Mouse (Mus musculus) neural tube, embryonic 14.5 days (tissue): ENCODE results near the gene Adamts18. TPM values are rescaled to one million over a fixed set of nuclear protein-coding genes. Genes with fewer than 3 reads are reported as not detected.
"Not testable (repeated sequence)": the region's sequence is repeated elsewhere in the genome, so short reads cannot be mapped to it uniquely, and the experiment has no call there.

ENCODE experiments used
- ATAC-seq: fragments of 200-750 bp; cut with Nextera tagmentation; 2 replicates; pipeline ENCODE4 v1.8.0; 2017; ENCODE audit warnings: low read depth, mild to moderate bottlenecking, moderate TSS enrichment, moderate library complexity
- H3K27ac ChIP-seq: fragments of 300-500 bp; sonication (generic); 2 replicates; pipeline ENCODE4 v1.5.1; 2014; ENCODE audit warnings: low read depth, mild to moderate bottlenecking, control low read depth, low read length, moderate library complexity, mixed read lengths
- H3K27me3 ChIP-seq: fragments of 300-500 bp; sonication (generic); 2 replicates; pipeline ENCODE4 v1.6.1; 2014; ENCODE audit warnings: low read length; ENCODE audit not compliant: control insufficient read depth, insufficient read depth
- H3K36me3 ChIP-seq: fragments of 300-500 bp; sonication (generic); 2 replicates; pipeline ENCODE4 v1.6.1; 2014; ENCODE audit warnings: low read length, mixed read lengths; ENCODE audit not compliant: control insufficient read depth, insufficient read depth
- H3K4me1 ChIP-seq: fragments of 300-500 bp; sonication (generic); 2 replicates; pipeline ENCODE4 v1.6.1; 2014; ENCODE audit warnings: low read length; ENCODE audit not compliant: control insufficient read depth, insufficient read depth
- H3K4me2 ChIP-seq: fragments of 300-500 bp; sonication (generic); 2 replicates; pipeline ENCODE4 v1.6.1; 2014; ENCODE audit warnings: mild to moderate bottlenecking, low read depth, low read length, control low read depth
- H3K4me3 ChIP-seq: fragments of 300-500 bp; sonication (generic); 2 replicates; pipeline ENCODE4 v1.5.1; 2014; ENCODE audit warnings: low read depth, low read length, control low read depth, mixed read lengths
- H3K9ac ChIP-seq: fragments of 300-500 bp; sonication (generic); replicated peaks from 2 replicates; pipeline ENCODE4 v1.6.1; 2014; ENCODE audit warnings: low read depth, mild to moderate bottlenecking, control low read depth, low read length, mixed read lengths
- H3K9me3 ChIP-seq: fragments of 300-500 bp; sonication (generic); 2 replicates; pipeline ENCODE4 v1.6.1; 2016; ENCODE audit warnings: low read length; ENCODE audit not compliant: control insufficient read depth
- WGBS: fragments of 180-500 bp; shearing (Covaris S2); extraction: QIAGEN DNeasy Blood & Tissue Kit; methylation state at CpG from one replicate; pipeline ENCODE4 v1.1.7; 2014; 5-methylcytosine and 5-hydroxymethylcytosine counted together
- polyA plus RNA-seq: library from polyadenylated mRNA; unstranded; fragments of >200 nt; fragmentation: Nextera tagmentation; extraction: Ambion mirVana; gene quantifications from 2 replicates; pipeline ENCODE4 v1.2.1, GENCODE M21; 2014

The Adamts18 gene
- polyA plus RNA-seq, 1 experiment from 2014 or later, result 3.5 TPM

DNA sequence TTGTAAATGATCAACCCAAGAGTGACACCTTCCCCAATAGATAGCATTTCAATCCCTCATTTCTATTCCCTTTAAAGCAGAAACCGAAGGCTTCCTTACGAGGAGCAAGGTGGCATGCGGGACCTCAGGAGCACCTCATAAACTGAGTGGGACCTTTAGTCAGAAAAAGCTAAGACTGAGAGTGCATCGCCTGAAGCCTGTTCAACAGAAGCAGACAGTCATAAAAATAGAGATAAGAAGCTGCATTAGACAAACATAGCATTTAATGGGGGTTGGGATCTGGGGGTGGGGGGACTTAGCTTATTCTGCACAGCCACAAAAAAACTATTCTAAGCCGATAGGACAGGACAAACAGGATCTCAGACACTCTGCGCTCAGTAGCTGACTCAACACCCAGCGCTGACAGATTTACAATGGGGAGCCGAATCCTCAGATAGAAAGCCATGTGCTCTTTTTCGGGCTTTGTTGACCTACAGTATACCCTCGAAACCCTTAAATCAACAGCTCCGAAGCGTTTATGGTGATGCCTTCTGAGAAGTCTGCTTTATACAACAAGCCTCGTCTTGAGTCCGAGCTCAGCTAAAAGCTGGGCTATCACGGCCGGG lies 27.5 kb downstream of the Adamts18 start:
- H3K9ac ChIP-seq, result no peak overlapping the region
- H3K27me3 ChIP-seq, result no peaks in the 10 kb centered on the region
- H3K9me3 ChIP-seq, result no peaks in the 10 kb centered on the region
- no peak overlapping the region for H3K27ac ChIP-seq
- 52% methylated on average over 16 of the region's 16 CpGs for WGBS
- H3K36me3 ChIP-seq, result no peaks in the 10 kb centered on the region
- H3K4me1 ChIP-seq, result no peaks in the 10 kb centered on the region
- no peak overlapping the region for H3K4me3 ChIP-seq
- no peak for ATAC-seq
- H3K4me2 ChIP-seq, result no peak overlapping the region

DNA sequence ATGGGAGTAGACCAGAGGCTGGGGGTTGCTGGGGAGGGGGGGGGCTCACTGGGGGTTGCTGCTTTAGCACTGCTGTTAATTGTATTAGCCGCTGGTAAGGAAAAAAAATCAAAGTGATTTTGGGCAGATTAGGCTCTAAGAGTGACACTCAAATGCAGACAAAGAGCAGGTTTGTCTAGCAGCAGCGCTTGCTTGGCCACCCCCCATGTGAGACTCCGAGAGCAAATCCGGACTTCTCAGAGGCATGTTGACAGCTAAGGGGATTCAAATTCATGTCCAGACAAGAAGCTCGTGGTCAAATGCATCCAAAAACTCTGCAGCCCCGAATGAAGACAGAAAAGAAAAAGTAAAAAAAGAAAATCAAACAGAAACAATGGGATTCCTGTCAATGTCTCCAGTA lies 34.6 kb downstream of the Adamts18 start:
- H3K4me2 ChIP-seq, result no peak overlapping the region
- H3K9ac ChIP-seq, result no peak overlapping the region
- no peaks in the 10 kb centered on the region for H3K9me3 ChIP-seq
- H3K36me3 ChIP-seq, result no peaks in the 10 kb centered on the region
- H3K27ac ChIP-seq, result no peak overlapping the region
- 79% methylated on average over 6 of the region's 6 CpGs for whole genome bisulfite sequencing
- no peaks in the 10 kb centered on the region for H3K27me3 ChIP-seq
- H3K4me1 ChIP-seq, result no peaks in the 10 kb centered on the region
- H3K4me3 ChIP-seq, result no peak overlapping the region
- no peak for ATAC-seq

DNA sequence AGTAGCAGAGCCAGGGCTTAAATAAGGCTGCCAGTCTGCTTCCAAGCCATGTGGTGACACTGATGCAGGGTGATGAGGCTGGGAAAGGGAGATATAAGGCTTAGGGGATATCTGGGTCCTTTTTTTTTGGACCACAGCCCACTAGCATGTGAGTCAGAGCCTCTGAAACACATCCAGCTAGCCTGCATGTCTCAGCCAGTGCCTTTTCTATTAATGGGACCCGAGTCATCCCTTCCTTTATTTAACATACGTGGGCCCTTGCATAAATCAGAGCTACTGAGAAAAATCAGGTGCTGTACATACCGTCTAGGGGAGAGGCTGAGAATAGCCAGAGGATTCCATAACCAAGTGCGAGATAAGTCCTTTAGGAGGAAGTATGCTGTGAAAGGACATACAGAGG lies 37.0 kb downstream of the Adamts18 start:
- Histone ChIP-seq H3K27ac (no peak overlapping the region), H3K4me2 (no peak overlapping the region), H3K9ac (no peak overlapping the region), H3K36me3 (no peaks in the 10 kb centered on the region), H3K9me3 (no peaks in the 10 kb centered on the region), H3K27me3 (no peaks in the 10 kb centered on the region), H3K4me1 (no peaks in the 10 kb centered on the region), H3K4me3 (no peak overlapping the region)
- ATAC-seq, result no peak
- 82% methylated on average over 4 of the region's 4 CpGs for WGBS

DNA sequence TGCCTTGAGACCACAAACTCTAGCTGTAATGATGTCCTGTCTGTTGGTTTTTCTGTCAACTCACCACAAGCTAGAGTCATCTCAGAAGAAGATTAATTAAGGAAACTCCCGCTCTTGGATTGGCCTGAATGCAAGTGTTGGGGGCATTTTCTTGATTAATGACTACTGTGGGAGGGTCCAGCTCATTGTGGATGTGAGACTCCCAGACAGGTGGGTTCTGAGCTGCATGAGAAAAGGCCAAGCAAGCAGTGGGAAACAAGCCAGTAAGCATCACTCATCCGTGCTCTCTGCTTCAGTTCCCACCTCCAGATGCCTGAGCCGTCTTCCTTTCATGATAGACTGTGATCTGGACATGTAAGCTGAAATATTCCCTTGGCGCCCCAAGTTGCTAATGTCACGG lies 38.6 kb downstream of the Adamts18 start:
- no peak overlapping the region for H3K9ac ChIP-seq
- H3K27ac ChIP-seq, result no peak overlapping the region
- 66% methylated on average over 5 of the region's 5 CpGs for WGBS
- no peaks in the 10 kb centered on the region for H3K27me3 ChIP-seq
- no peaks in the 10 kb centered on the region for H3K9me3 ChIP-seq
- no peaks in the 10 kb centered on the region for H3K4me1 ChIP-seq
- H3K36me3 ChIP-seq, result no peaks in the 10 kb centered on the region
- ATAC-seq, result no peak
- H3K4me3 ChIP-seq, result no peak overlapping the region
- H3K4me2 ChIP-seq, result no peak overlapping the region

DNA sequence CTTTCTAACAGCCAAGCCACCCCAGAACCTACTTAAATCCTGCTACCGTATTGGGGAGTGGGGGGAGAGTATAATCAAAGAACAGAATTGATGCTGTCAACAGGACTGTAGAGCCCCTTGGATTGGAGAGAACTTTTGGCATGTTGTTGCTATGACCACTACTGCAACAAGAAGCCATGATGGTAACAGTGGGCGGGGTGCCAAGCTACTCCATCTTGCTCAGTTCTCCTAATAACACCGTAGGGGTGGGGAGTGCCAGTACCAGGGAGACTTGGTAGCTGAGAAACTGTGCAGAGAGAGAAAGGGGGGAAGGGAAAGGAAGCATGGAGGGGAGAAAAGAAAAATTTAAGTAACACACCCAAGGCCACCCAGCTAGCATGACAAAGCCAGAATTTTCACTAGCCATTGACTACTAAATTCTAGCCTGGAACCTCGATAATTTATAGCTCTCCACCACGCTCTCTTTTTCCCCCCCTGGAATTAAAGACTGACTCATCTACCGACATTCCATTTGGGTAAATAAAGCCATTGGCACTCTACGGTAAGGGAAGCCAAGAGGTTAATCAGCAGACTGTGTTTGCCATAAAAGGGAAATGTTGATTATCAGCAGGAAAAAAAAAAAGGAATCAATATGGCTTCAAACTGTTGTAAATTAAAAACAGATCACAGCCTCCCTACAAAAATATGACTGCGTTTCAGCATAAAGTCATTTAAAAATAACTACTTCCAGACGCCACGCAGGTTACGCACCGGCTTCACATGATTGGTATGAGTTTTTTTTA lies 44.5 kb downstream of the Adamts18 start:
- H3K9me3 ChIP-seq, result no peaks in the 10 kb centered on the region
- H3K36me3 ChIP-seq, result no peaks in the 10 kb centered on the region
- no peak overlapping the region for H3K27ac ChIP-seq
- no peaks in the 10 kb centered on the region for H3K27me3 ChIP-seq
- H3K9ac ChIP-seq, result no peak overlapping the region
- H3K4me2 ChIP-seq, result no peak overlapping the region
- H3K4me1 ChIP-seq, result no peaks in the 10 kb centered on the region
- H3K4me3 ChIP-seq, result no peak overlapping the region
- WGBS, result 71% methylated on average over 12 of the region's 12 CpGs
- ATAC-seq, result no peak

DNA sequence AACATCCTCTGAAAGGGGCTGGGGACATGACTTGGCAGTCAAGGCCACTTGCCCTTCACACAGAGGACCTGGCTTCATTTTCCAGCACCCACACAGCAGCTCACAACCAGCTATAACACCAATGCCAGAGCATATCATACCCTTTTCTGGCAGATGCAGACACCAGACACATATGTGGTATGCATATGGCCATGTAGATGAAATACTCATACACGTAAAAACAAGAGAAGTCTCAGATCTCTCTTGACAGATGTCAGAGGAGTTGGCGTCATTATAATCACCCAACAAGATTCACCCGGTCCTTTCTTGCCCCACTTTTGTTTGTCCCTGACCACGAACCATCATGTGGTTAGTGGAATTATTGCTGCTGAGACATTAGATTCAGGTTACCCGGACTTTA lies 47.0 kb downstream of the Adamts18 start:
- no peak for ATAC-seq
- Histone ChIP-seq H3K9me3 (no peaks in the 10 kb centered on the region), H3K27ac (no peak overlapping the region), H3K4me3 (no peak overlapping the region), H3K9ac (no peak overlapping the region), H3K4me2 (no peak overlapping the region), H3K36me3 (no peaks in the 10 kb centered on the region), H3K4me1 (no peaks in the 10 kb centered on the region), H3K27me3 (no peaks in the 10 kb centered on the region)
- WGBS, result 81% methylated on average over 5 of the region's 5 CpGs

DNA sequence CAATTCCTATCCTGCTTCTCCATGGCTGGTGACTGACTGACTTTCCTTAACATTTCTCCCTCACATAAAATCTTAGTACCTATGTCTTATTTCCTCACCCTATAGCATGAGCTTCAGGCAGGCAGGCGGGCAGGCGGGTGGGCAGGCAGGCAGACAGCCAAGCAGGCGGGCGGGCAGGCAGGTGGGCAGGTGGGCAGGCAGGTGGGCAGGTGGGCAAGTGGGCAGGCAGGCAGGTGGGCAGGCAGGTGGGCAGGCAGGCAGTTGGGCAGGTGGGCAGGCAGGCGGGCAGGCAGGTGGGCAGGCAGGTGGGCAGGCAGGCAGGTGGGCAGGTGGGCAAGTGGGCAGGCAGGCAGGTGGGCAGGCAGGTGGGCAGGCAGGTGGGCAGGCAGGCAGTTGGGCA lies 48.0 kb downstream of the Adamts18 start:
- H3K9me3 ChIP-seq, H3K4me3 ChIP-seq, H3K27me3 ChIP-seq, ATAC-seq, H3K9ac ChIP-seq, H3K4me1 ChIP-seq, H3K36me3 ChIP-seq, H3K27ac ChIP-seq, H3K4me2 ChIP-seq: not testable (repeated sequence)
- WGBS, result 89% methylated on average over 5 of the region's 5 CpGs

DNA sequence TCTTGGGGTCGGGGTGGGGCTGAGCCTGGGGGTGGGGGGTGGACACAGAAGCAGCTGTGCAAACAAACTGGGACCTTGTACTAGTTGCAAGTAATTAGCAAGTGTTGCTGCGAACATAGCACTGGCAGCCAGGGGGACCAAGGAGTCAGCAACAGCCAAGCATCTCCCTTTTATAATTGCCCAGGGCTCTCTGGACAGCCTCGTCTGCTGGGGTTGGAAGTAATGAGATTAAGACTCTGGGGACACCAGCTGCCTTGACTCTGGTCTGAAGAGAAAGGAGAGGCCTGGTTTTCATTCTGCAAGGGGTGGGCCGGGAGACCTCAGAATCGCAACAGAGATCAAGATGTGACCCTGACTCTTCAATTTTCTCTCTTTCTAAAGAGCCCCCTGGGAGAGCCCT lies 49.0 kb downstream of the Adamts18 start:
- H3K9ac ChIP-seq, result no peak overlapping the region
- no peaks in the 10 kb centered on the region for H3K36me3 ChIP-seq
- no peaks in the 10 kb centered on the region for H3K27me3 ChIP-seq
- WGBS, result 40% methylated on average over 5 of the region's 5 CpGs
- ATAC-seq, result no peak
- no peak overlapping the region for H3K27ac ChIP-seq
- no peak overlapping the region for H3K4me3 ChIP-seq
- no peak overlapping the region for H3K4me2 ChIP-seq
- no peaks in the 10 kb centered on the region for H3K9me3 ChIP-seq
- no peaks in the 10 kb centered on the region for H3K4me1 ChIP-seq

DNA sequence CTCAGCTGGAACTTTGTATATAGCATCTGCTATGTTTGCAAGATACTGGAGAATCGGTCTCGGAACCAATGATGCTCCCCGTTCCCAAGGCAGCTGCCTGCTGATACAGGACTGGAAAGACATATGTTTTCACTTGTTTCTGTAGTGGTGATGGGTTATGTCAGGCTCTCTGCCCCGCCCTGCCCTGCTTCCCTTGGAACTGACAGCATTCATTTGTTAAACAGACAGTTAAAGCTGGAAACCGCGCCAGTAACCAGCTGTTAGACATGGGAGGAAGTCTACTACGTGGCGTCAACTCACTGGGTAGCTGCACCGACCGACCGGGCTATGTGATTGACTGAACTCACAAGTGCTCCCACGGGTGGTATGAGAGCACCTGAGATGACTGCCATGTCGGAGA lies 56.7 kb downstream of the Adamts18 start:
- no peaks in the 10 kb centered on the region for H3K4me1 ChIP-seq
- no peak overlapping the region for H3K27ac ChIP-seq
- no peaks in the 10 kb centered on the region for H3K27me3 ChIP-seq
- H3K9me3 ChIP-seq, result no peaks in the 10 kb centered on the region
- no peaks in the 10 kb centered on the region for H3K36me3 ChIP-seq
- 50% methylated on average over 13 of the region's 13 CpGs for WGBS
- H3K4me2 ChIP-seq, result no peak overlapping the region
- H3K9ac ChIP-seq, result no peak overlapping the region
- H3K4me3 ChIP-seq, result no peak overlapping the region
- no peak for ATAC-seq
